Comparison of ENCODE assay signal across 8 mouse cellular contexts in genomic region chr11:59384441-59384959, GRCm38 (mm10). TPM values are rescaled to one million over a fixed set of nuclear protein-coding genes. Genes with fewer than 3 reads are reported as not detected.
DNase-seq lines count a peak whose midpoint lies in the region; ATAC-seq and TF ChIP-seq lines count a peak whose summit lies in the region.

No protein-coding gene starts in this region.

- TF ChIP-seq CTCF in intestine, postnatal 0 days (IDR thresholded peaks at IDR 0.05; ENCODE audit: low read depth), result no peak

- DNase-seq in intestine, embryonic 14.5 days (ENCODE audit: low spot score), result peak; percentile 60
- DNase-seq in embryonic facial prominence, embryonic 14.5 days (ENCODE audit: low spot score), result peak; percentile 66
- peak; percentile 26 for DNase-seq in retina, embryonic 14.5 days (ENCODE audit: low spot score)
- DNase-seq in cerebellum, adult 11 months, result no peak
- DNase-seq in T-cell, adult 2 months (ENCODE audit: low spot score), result no peak

- H3K4me2 ChIP-seq in intestine, embryonic 14.5 days (ENCODE audit: low read length), result no peak overlapping the region
- H3K4me2 ChIP-seq in intestine, postnatal 0 days (replicated peaks; ENCODE audit: low read depth), result no peak overlapping the region
- H3K4me2 ChIP-seq in embryonic facial prominence, embryonic 14.5 days (ENCODE audit: low read depth, low read length), result no peak overlapping the region
- no peak overlapping the region for H3K4me2 ChIP-seq in kidney, embryonic 14.5 days (replicated peaks; ENCODE audit: low read depth, low read length)
- H3K4me2 ChIP-seq in forebrain, embryonic 15.5 days (replicated peaks), result no peak overlapping the region

- no peak overlapping the region for H3K4me3 ChIP-seq in intestine, embryonic 14.5 days (ENCODE audit: low read depth, low read length)
- H3K4me3 ChIP-seq in intestine, postnatal 0 days (ENCODE audit: low read depth, low read length), result no peak overlapping the region
- H3K4me3 ChIP-seq in embryonic facial prominence, embryonic 14.5 days (ENCODE audit: low read depth, low read length), result no peak overlapping the region
- no peak overlapping the region for H3K4me3 ChIP-seq in kidney, embryonic 14.5 days (ENCODE audit: low read length)
- H3K4me3 ChIP-seq in forebrain, embryonic 15.5 days, result no peak overlapping the region

- H3K36me3 ChIP-seq in intestine, embryonic 14.5 days (ENCODE audit: control insufficient read depth, insufficient read depth, low read length), result no peaks in the 10 kb centered on the region
- no peaks in the 10 kb centered on the region for H3K36me3 ChIP-seq in intestine, postnatal 0 days (ENCODE audit: control insufficient read depth, insufficient read depth)
- H3K36me3 ChIP-seq in embryonic facial prominence, embryonic 14.5 days (ENCODE audit: control insufficient read depth, insufficient read depth, low read length), result no peaks in the 10 kb centered on the region
- H3K36me3 ChIP-seq in kidney, embryonic 14.5 days (ENCODE audit: control insufficient read depth, insufficient read depth, low read length), result no peaks in the 10 kb centered on the region
- no peaks in the 10 kb centered on the region for H3K36me3 ChIP-seq in forebrain, embryonic 15.5 days

- H3K9me3 ChIP-seq in intestine, embryonic 14.5 days (ENCODE audit: control insufficient read depth, low read length), result no peaks in the 10 kb centered on the region
- no peaks in the 10 kb centered on the region for H3K9me3 ChIP-seq in intestine, postnatal 0 days (ENCODE audit: control insufficient read depth)
- H3K9me3 ChIP-seq in embryonic facial prominence, embryonic 14.5 days (ENCODE audit: control insufficient read depth, low read length), result no peaks in the 10 kb centered on the region
- H3K9me3 ChIP-seq in kidney, embryonic 14.5 days (ENCODE audit: control insufficient read depth, low read length), result no peaks in the 10 kb centered on the region
- no peaks in the 10 kb centered on the region for H3K9me3 ChIP-seq in forebrain, embryonic 15.5 days

- peaks cover 21% of the 10 kb centered on the region for H3K4me1 ChIP-seq in intestine, embryonic 14.5 days (replicated peaks; ENCODE audit: control insufficient read depth, insufficient read depth, low read length)
- no peaks in the 10 kb centered on the region for H3K4me1 ChIP-seq in intestine, postnatal 0 days (replicated peaks; ENCODE audit: control insufficient read depth, insufficient read depth, low read length)
- peaks cover 23% of the 10 kb centered on the region for H3K4me1 ChIP-seq in embryonic facial prominence, embryonic 14.5 days (ENCODE audit: control insufficient read depth, insufficient read depth, low read length)
- peaks cover 19% of the 10 kb centered on the region for H3K4me1 ChIP-seq in kidney, embryonic 14.5 days (ENCODE audit: control insufficient read depth, insufficient read depth, low read length)
- no peaks in the 10 kb centered on the region for H3K4me1 ChIP-seq in forebrain, embryonic 15.5 days

- H3K27ac ChIP-seq in intestine, embryonic 14.5 days (ENCODE audit: low read depth), result peak overlapping the region; percentile 18; the same call in 1 of the 2 replicates
- H3K27ac ChIP-seq in intestine, postnatal 0 days (ENCODE audit: low read depth, low read length), result no peak overlapping the region
- no peak overlapping the region; the same call in 1 of the 2 replicates for H3K27ac ChIP-seq in embryonic facial prominence, embryonic 14.5 days (replicated peaks; ENCODE audit: low read depth, low read length)
- no peak overlapping the region for H3K27ac ChIP-seq in kidney, embryonic 14.5 days (ENCODE audit: low read depth, low read length)
- H3K27ac ChIP-seq in forebrain, embryonic 15.5 days (replicated peaks), result no peak overlapping the region

- no peaks in the 10 kb centered on the region for H3K27me3 ChIP-seq in intestine, embryonic 14.5 days (replicated peaks; ENCODE audit: control insufficient read depth, insufficient read depth, low read length)
- no peaks in the 10 kb centered on the region for H3K27me3 ChIP-seq in intestine, postnatal 0 days (replicated peaks; ENCODE audit: control insufficient read depth, insufficient read depth, low read length)
- H3K27me3 ChIP-seq in embryonic facial prominence, embryonic 14.5 days (replicated peaks; ENCODE audit: control insufficient read depth, insufficient read depth, low read length), result no peaks in the 10 kb centered on the region
- no peaks in the 10 kb centered on the region for H3K27me3 ChIP-seq in kidney, embryonic 14.5 days (ENCODE audit: control insufficient read depth, insufficient read depth, low read length)
- no peaks in the 10 kb centered on the region for H3K27me3 ChIP-seq in forebrain, embryonic 15.5 days

- 16% methylated on average over 7 of the region's 7 CpGs for WGBS in intestine, embryonic 14.5 days
- WGBS in intestine, postnatal 0 days, result 29% methylated on average over 7 of the region's 7 CpGs
- 16% methylated on average over 7 of the region's 7 CpGs for WGBS in embryonic facial prominence, embryonic 14.5 days
- 27% methylated on average over 7 of the region's 7 CpGs for WGBS in kidney, embryonic 14.5 days
- 64% methylated on average over 7 of the region's 7 CpGs for WGBS in forebrain, embryonic 15.5 days

- ATAC-seq in intestine, embryonic 14.5 days (replicated peaks; ENCODE audit: low FRiP score, low TSS enrichment, low read depth), result peak; percentile 27; the same call in 1 of the 2 replicates
- ATAC-seq in intestine, postnatal 0 days, result no peak
- ATAC-seq in embryonic facial prominence, embryonic 14.5 days (ENCODE audit: low read depth), result peak; percentile 64
- ATAC-seq in kidney, embryonic 14.5 days (ENCODE audit: low FRiP score, low TSS enrichment), result peak; percentile 54
- no peak for ATAC-seq in forebrain, embryonic 15.5 days (replicated peaks)

- no peak overlapping the region for H3K9ac ChIP-seq in intestine, embryonic 14.5 days (ENCODE audit: low read length)
- no peak overlapping the region for H3K9ac ChIP-seq in intestine, postnatal 0 days (ENCODE audit: low read depth, low read length)
- no peak overlapping the region for H3K9ac ChIP-seq in embryonic facial prominence, embryonic 14.5 days (ENCODE audit: low read depth, low read length)
- no peak overlapping the region for H3K9ac ChIP-seq in kidney, embryonic 14.5 days (ENCODE audit: low read depth, low read length)
- no peak overlapping the region for H3K9ac ChIP-seq in forebrain, embryonic 15.5 days (replicated peaks)

RNA-seq across cellular contexts. Expression of gene Prss38, which starts 9.0 kb away (rescaled TPM):
- not detected in 2 replicates for polyA plus RNA-seq in intestine, embryonic 14.5 days (2014; fragmentation: Nextera tagmentation; extraction: Ambion mirVana)
- not detected in 2 replicates for polyA plus RNA-seq in intestine, postnatal 0 days (2015; fragmentation: Nextera tagmentation; extraction: Ambion mirVana)
- polyA plus RNA-seq in embryonic facial prominence, embryonic 14.5 days (2014; fragmentation: Nextera tagmentation; extraction: Ambion mirVana), result not detected in 2 replicates
- polyA plus RNA-seq in kidney, embryonic 14.5 days (2014; fragmentation: Nextera tagmentation; extraction: Ambion mirVana), result not detected in 2 replicates
- polyA plus RNA-seq in forebrain, embryonic 15.5 days (2015; fragmentation: Nextera tagmentation; extraction: Ambion mirVana), result not detected in 2 replicates

Comparison
In these comparisons a context has a peak if more than half of its experiments do, and no peak if none do; other contexts are left out.
1. ATAC-seq: peak in intestine, embryonic 14.5 days (single experiment), embryonic facial prominence, embryonic 14.5 days (single experiment) and kidney, embryonic 14.5 days (single experiment); none in intestine, postnatal 0 days (single experiment) and forebrain, embryonic 15.5 days (single experiment).
2. DNase-seq: peak in intestine, embryonic 14.5 days (single experiment), embryonic facial prominence, embryonic 14.5 days (single experiment) and retina, embryonic 14.5 days (single experiment); none in cerebellum, adult 11 months (single experiment) and T-cell, adult 2 months (single experiment).